Mouse (Mus musculus): ENCODE measurements around the gene Selenon. TPM values are rescaled to one million over a fixed set of nuclear protein-coding genes. Genes with fewer than 3 reads are reported as not detected.

Gene Selenon
- total and polyA plus RNA-seq, 2 experiments from 2014 or later, result 10.0 to 32.7 TPM

- DNase-seq (ENCODE audit: low spot score) (no peak), ATAC-seq (no peak)
- H3K9me3 ChIP-seq (ENCODE audit: low read length), result no peaks in the 10 kb centered on the region
- H3K4me2 ChIP-seq (ENCODE audit: low read depth, low read length), result no peak overlapping the region
- no peak overlapping the region for H3K4me3 ChIP-seq (ENCODE audit: low read length)
- over 99% methylated on average over 8 of the region's 8 CpGs for WGBS
- no peaks in the 10 kb centered on the region for H3K4me1 ChIP-seq (ENCODE audit: insufficient read depth, low read length)
- H3K9ac ChIP-seq (replicated peaks; ENCODE audit: low read length), result no peak overlapping the region
- H3K27me3 ChIP-seq (ENCODE audit: insufficient read depth, low read length), result no peaks in the 10 kb centered on the region
- no peak overlapping the region for H3K27ac ChIP-seq
- peak; percentile 41 for TF ChIP-seq CTCF (IDR thresholded peaks at IDR 0.05; ENCODE audit: low read depth)
- peaks cover 12% of the 10 kb centered on the region for H3K36me3 ChIP-seq (ENCODE audit: insufficient read depth, low read length)
These were observed 2.1 kb downstream of the Selenon start for GRCm38 (mm10) chr4:134549899-134550298.

- Histone ChIP-seq H3K4me2 (ENCODE audit: low read depth, low read length) (no peak overlapping the region), H3K9ac (replicated peaks; ENCODE audit: low read length) (no peak overlapping the region), H3K36me3 (ENCODE audit: insufficient read depth, low read length) (peaks cover 16% of the 10 kb centered on the region), H3K4me1 (ENCODE audit: insufficient read depth, low read length) (no peaks in the 10 kb centered on the region), H3K27me3 (ENCODE audit: insufficient read depth, low read length) (no peaks in the 10 kb centered on the region), H3K4me3 (ENCODE audit: low read length) (no peak overlapping the region), H3K9me3 (ENCODE audit: low read length) (no peaks in the 10 kb centered on the region), H3K27ac (no peak overlapping the region)
- DNase-seq (ENCODE audit: low spot score) (peak; percentile 40), ATAC-seq (no peak)
- 63% methylated on average over 18 of the region's 18 CpGs for WGBS
- peak; percentile 43 for TF ChIP-seq CTCF (IDR thresholded peaks at IDR 0.05; ENCODE audit: low read depth)
These were observed 3.6 kb downstream of the Selenon start for GRCm38 (mm10) chr4:134548169-134548938.

- TF ChIP-seq CTCF (IDR thresholded peaks at IDR 0.05; ENCODE audit: low read depth), result no peak
- no peak overlapping the region for H3K4me2 ChIP-seq (ENCODE audit: low read depth, low read length)
- H3K4me3 ChIP-seq (ENCODE audit: low read length), result no peak overlapping the region
- no peaks in the 10 kb centered on the region for H3K4me1 ChIP-seq (ENCODE audit: insufficient read depth, low read length)
- H3K27me3 ChIP-seq (ENCODE audit: insufficient read depth, low read length), result no peaks in the 10 kb centered on the region
- H3K27ac ChIP-seq, result no peak overlapping the region
- ATAC-seq (no peak), DNase-seq (ENCODE audit: low spot score) (no peak)
- 63% methylated on average over 9 of the region's 9 CpGs for whole genome bisulfite sequencing
- H3K9me3 ChIP-seq (ENCODE audit: low read length), result no peaks in the 10 kb centered on the region
- H3K9ac ChIP-seq (replicated peaks; ENCODE audit: low read length), result no peak overlapping the region
- H3K36me3 ChIP-seq (ENCODE audit: insufficient read depth, low read length), result peaks cover 28% of the 10 kb centered on the region
These were observed 4.9 kb downstream of the Selenon start for GRCm38 (mm10) chr4:134546814-134547705.

GRCm38 (mm10) chr4:134543261-134543660, 8.7 kb downstream of the Selenon start:
- Histone ChIP-seq H3K4me3 (ENCODE audit: low read length) (no peak overlapping the region), H3K4me2 (ENCODE audit: low read depth, low read length) (no peak overlapping the region), H3K9me3 (ENCODE audit: low read length) (no peaks in the 10 kb centered on the region), H3K27me3 (ENCODE audit: insufficient read depth, low read length) (no peaks in the 10 kb centered on the region), H3K27ac (no peak overlapping the region), H3K9ac (replicated peaks; ENCODE audit: low read length) (no peak overlapping the region), H3K36me3 (ENCODE audit: insufficient read depth, low read length) (peaks cover 30% of the 10 kb centered on the region), H3K4me1 (ENCODE audit: insufficient read depth, low read length) (0 out of 2 replicates have a peak, but pooled peaks cover 6% of the 10 kb centered on the region)
- ATAC-seq (peak; percentile 69; the same call in 1 of the 2 replicates), DNase-seq (ENCODE audit: low spot score) (peak; percentile 91)
- WGBS, result 4% methylated on average over 5 of the region's 5 CpGs
- peak; percentile 97 for TF ChIP-seq CTCF (IDR thresholded peaks at IDR 0.05; ENCODE audit: low read depth)

DNA sequence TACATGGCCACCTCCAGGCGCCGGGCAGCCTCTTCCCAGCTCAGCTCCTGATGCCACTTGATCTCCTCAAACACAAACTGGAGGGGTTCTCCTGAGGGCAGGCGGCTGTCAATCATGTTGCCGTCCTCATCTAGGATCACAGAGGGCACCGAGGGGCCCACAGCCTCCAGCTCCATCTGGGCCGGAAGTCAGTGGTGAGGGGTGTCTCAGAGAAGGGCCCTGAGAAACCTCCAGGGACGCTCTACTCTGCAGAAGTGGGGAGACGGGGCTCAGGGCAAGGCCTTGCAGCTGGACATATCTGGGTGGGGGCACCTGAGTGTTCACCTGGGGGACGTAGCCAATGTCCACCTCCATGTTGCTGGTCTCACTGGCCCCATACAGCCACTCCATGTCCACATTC, 9.2 kb downstream of the Selenon start:
- DNase-seq (ENCODE audit: low spot score) (no peak), ATAC-seq (no peak)
- Histone ChIP-seq H3K4me1 (ENCODE audit: insufficient read depth, low read length) (0 out of 2 replicates have a peak, but pooled peaks cover 6% of the 10 kb centered on the region), H3K27ac (no peak overlapping the region), H3K9me3 (ENCODE audit: low read length) (no peaks in the 10 kb centered on the region), H3K36me3 (ENCODE audit: insufficient read depth, low read length) (peaks cover 30% of the 10 kb centered on the region), H3K9ac (replicated peaks; ENCODE audit: low read length) (no peak overlapping the region), H3K4me2 (ENCODE audit: low read depth, low read length) (no peak overlapping the region), H3K4me3 (ENCODE audit: low read length) (no peak overlapping the region), H3K27me3 (ENCODE audit: insufficient read depth, low read length) (no peaks in the 10 kb centered on the region)
- no peak for TF ChIP-seq CTCF (IDR thresholded peaks at IDR 0.05; ENCODE audit: low read depth)
- WGBS, result 91% methylated on average over 9 of the region's 9 CpGs

- DNase-seq (ENCODE audit: low spot score), result peak; percentile 58
- peaks cover 20% of the 10 kb centered on the region; the same call in 1 of the 2 replicates for H3K36me3 ChIP-seq (ENCODE audit: insufficient read depth, low read length)
These were observed 12.9 kb downstream of the Selenon start for GRCm38 (mm10) chr4:134538997-134539580.

More at GRCm38 (mm10) chr4:134538997-134539580, 12.9 kb downstream of the Selenon start:
- no peak for ATAC-seq
- Histone ChIP-seq H3K27me3 (ENCODE audit: insufficient read depth, low read length) (no peaks in the 10 kb centered on the region), H3K4me2 (ENCODE audit: low read depth, low read length) (no peak overlapping the region), H3K4me1 (ENCODE audit: insufficient read depth, low read length) (peaks cover 12% of the 10 kb centered on the region; the same call in 1 of the 2 replicates), H3K9me3 (ENCODE audit: low read length) (no peaks in the 10 kb centered on the region), H3K4me3 (ENCODE audit: low read length) (no peak overlapping the region), H3K9ac (replicated peaks; ENCODE audit: low read length) (no peak overlapping the region), H3K27ac (no peak overlapping the region; the same call in 1 of the 2 replicates)
- WGBS, result 50% methylated on average over 10 of the region's 10 CpGs
- no peak for TF ChIP-seq CTCF (IDR thresholded peaks at IDR 0.05; ENCODE audit: low read depth)
